Mouse (Mus musculus): ENCODE measurements around the gene Cgas. TPM values are rescaled to one million over a fixed set of nuclear protein-coding genes. Genes with fewer than 3 reads are reported as not detected.

Cgas gene
- total and polyA plus RNA-seq, 3 experiments, result 19.0 to 20.9 TPM; not detected in 1

GRCm38 (mm10) chr9:78477021-78477551, 34.0 kb upstream of the Cgas start:
- Histone ChIP-seq H3K4me3 (ENCODE audit: control insufficient read depth in 1 of 2, insufficient read depth in 1 of 2, low read depth in 2 of 2, low read length in 2 of 2) (no peak overlapping the region), H3K27me3 (ENCODE audit: control insufficient read depth in 1 of 2, insufficient read depth in 2 of 2, low read length in 2 of 2) (no peaks in the 10 kb centered on the region), H3K4me1 (ENCODE audit: control insufficient read depth in 1 of 2, insufficient read depth in 2 of 2, low read length in 2 of 2) (no peaks in the 10 kb centered on the region), H3K36me3 (ENCODE audit: control insufficient read depth in 1 of 2, insufficient read depth in 2 of 2, low read length in 2 of 2) (peaks cover 10 to 12% of the 10 kb centered on the region in 2 experiments), H3K79me2 (ENCODE audit: control insufficient read depth, insufficient read depth, low read length, poor library complexity) (peaks cover 30% of the 10 kb centered on the region), H3K27ac (ENCODE audit: control insufficient read depth, low read depth, low read length) (peak overlapping the region; percentile 44), H3K9me3 (replicated peaks; ENCODE audit: insufficient read depth, low read length) (no peaks in the 10 kb centered on the region), H3K9ac (ENCODE audit: control insufficient read depth, low read depth, low read length, poor library complexity, severe bottlenecking) (peak overlapping the region; percentile 65; the same call in 1 of the 2 replicates)
- DNase-seq (ENCODE audit: low read depth, low spot score), result no peak
- peak; percentile 54 for TF ChIP-seq MYB (IDR thresholded peaks at IDR 0.05; ENCODE audit: low read depth, low read length)
- TF ChIP-seq MYC (IDR thresholded peaks at IDR 0.05; ENCODE audit: low read depth, low read length), result peak; percentile 71; the same call in 1 of the 2 replicates
- TF ChIP-seq TBP (IDR thresholded peaks at IDR 0.05; ENCODE audit: low read depth, low read length), result no peak
- peak in 1 of 2 experiments; percentile 61; a peak in 1 of 4 replicates for TF ChIP-seq POLR2A (IDR thresholded peaks at IDR 0.05; ENCODE audit: control insufficient read depth in 1 of 2, insufficient read depth in 1 of 2, low read depth in 1 of 2, low read length in 2 of 2, poor library complexity in 1 of 2)
- no peak; the same call in none of the 2 replicates for TF ChIP-seq ZMIZ1 (IDR thresholded peaks at IDR 0.05; ENCODE audit: low read depth, low read length)
- TF ChIP-seq MXI1 (IDR thresholded peaks at IDR 0.05; ENCODE audit: low read depth, low read length), result peak; percentile 35
- no peak for TF ChIP-seq EP300 (IDR thresholded peaks at IDR 0.05; ENCODE audit: low read depth in 1 of 2, low read length in 2 of 2)
- no peak for TF ChIP-seq RAD21 (IDR thresholded peaks at IDR 0.05; ENCODE audit: low read depth, low read length)
- peak; percentile 4; the same call in 1 of the 2 replicates for TF ChIP-seq MAFK (IDR thresholded peaks at IDR 0.05; ENCODE audit: borderline replicate concordance, low read depth, low read length)
- TF ChIP-seq CHD2 (IDR thresholded peaks at IDR 0.05; ENCODE audit: low read length), result no peak
- TF ChIP-seq GABPA (IDR thresholded peaks at IDR 0.05; ENCODE audit: low read depth, low read length), result no peak
- TF ChIP-seq USF1 (IDR thresholded peaks at IDR 0.05; ENCODE audit: low read depth, low read length), result peak; percentile 67; the same call in 1 of the 2 replicates
- no peak; the same call in 1 of the 2 replicates for TF ChIP-seq NELFE (IDR thresholded peaks at IDR 0.05; ENCODE audit: low read depth, low read length)
- no peak for TF ChIP-seq JUND (IDR thresholded peaks at IDR 0.05; ENCODE audit: low read depth, low read length)
- no peak for TF ChIP-seq USF2 (IDR thresholded peaks at IDR 0.05; ENCODE audit: borderline replicate concordance in 1 of 2, insufficient read depth in 1 of 2, low read depth in 1 of 2, low read length in 2 of 2)
- no peak for TF ChIP-seq MEF2A (IDR thresholded peaks at IDR 0.05; ENCODE audit: extremely low read depth, insufficient replicate concordance, low read depth, low read length, poor library complexity, severe bottlenecking)
- no peak for TF ChIP-seq UBTF (IDR thresholded peaks at IDR 0.05; ENCODE audit: borderline replicate concordance, insufficient read depth, low read depth, low read length)
- TF ChIP-seq NRF1 (IDR thresholded peaks at IDR 0.05; ENCODE audit: insufficient read depth, low read depth, low read length, poor library complexity, severe bottlenecking), result no peak
- TF ChIP-seq GATA1 (IDR thresholded peaks at IDR 0.05; ENCODE audit: low read depth, low read length), result no peak
- TF ChIP-seq MAX (IDR thresholded peaks at IDR 0.05; ENCODE audit: low read length), result 0 out of 2 replicates have a peak, but pooled peaks have one; percentile 10
- no peak for TF ChIP-seq ETS1 (IDR thresholded peaks at IDR 0.05; ENCODE audit: low read depth, low read length)
- no peak for TF ChIP-seq CHD1 (IDR thresholded peaks at IDR 0.05; ENCODE audit: low read depth, low read length)
- TF ChIP-seq CTCF (IDR thresholded peaks at IDR 0.05 in 2 of 3, conservative IDR thresholded peaks at IDR 0.05 in 1 of 3; ENCODE audit: control insufficient read depth in 1 of 3, insufficient read depth in 1 of 3, low read depth in 2 of 3, low read length in 3 of 3, poor library complexity in 1 of 3, severe bottlenecking in 1 of 3), result peak in 2 of 3 experiments; percentile 38 to 47; a peak in 4 of 6 replicates
- no peak for TF ChIP-seq E2F4 (IDR thresholded peaks at IDR 0.05; ENCODE audit: borderline replicate concordance, low read depth, low read length)
- TF ChIP-seq ZKSCAN1 (IDR thresholded peaks at IDR 0.05; ENCODE audit: low read depth, low read length), result no peak
- no peak; the same call in 1 of the 2 replicates for TF ChIP-seq MAZ (IDR thresholded peaks at IDR 0.05; ENCODE audit: low read depth, low read length)
- TF ChIP-seq ZNF384 (IDR thresholded peaks at IDR 0.05; ENCODE audit: low read depth, low read length), result no peak
- TF ChIP-seq ELF1 (IDR thresholded peaks at IDR 0.05; ENCODE audit: low read depth, low read length), result no peak
- peak; percentile 55; the same call in 1 of the 2 replicates for TF ChIP-seq SIN3A (IDR thresholded peaks at IDR 0.05; ENCODE audit: low read length)
- TF ChIP-seq POLR2AphosphoS2 (IDR thresholded peaks at IDR 0.05; ENCODE audit: low read length), result peak; percentile 95
- TF ChIP-seq SMC3 (IDR thresholded peaks at IDR 0.05; ENCODE audit: low read depth, low read length), result peak; percentile 20; the same call in 1 of the 2 replicates
- TF ChIP-seq KAT2A (conservative IDR thresholded peaks at IDR 0.05; ENCODE audit: low read depth, low read length), result no peak
- no peak for TF ChIP-seq TAL1 (IDR thresholded peaks at IDR 0.05; ENCODE audit: low read length)
- TF ChIP-seq BHLHE40 (IDR thresholded peaks at IDR 0.05; ENCODE audit: borderline replicate concordance, low read depth, low read length), result 0 out of 2 replicates have a peak, but pooled peaks have one; percentile 38
- peak; percentile 84; the same call in 1 of the 2 replicates for TF ChIP-seq POLR2AphosphoS5 (IDR thresholded peaks at IDR 0.05; ENCODE audit: borderline replicate concordance, low read depth, low read length)
- no peak for TF ChIP-seq RCOR1 (IDR thresholded peaks at IDR 0.05; ENCODE audit: low read depth, low read length)
